In the genomic region with DNA sequence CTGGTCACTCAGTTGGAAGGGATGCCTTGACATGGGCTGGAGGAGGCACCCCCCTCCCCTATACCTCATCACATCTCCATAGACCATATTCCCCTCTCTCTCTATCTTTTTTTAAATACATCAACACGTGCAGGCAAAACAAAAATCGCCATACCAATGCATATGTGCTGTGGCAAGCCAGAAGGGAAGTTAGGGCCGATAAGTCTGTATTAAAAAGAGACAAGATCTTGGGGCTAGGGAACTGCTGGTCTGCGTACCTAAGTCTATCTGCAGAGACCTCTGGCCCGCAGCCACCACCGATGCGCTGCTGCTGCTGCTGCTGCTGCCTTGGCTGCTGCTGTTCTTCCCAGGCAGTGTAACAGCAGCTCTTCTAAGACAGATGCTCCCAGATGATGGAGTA, we compare ENCODE assay signal across 23 mouse cellular contexts. TPM values are rescaled to one million over a fixed set of nuclear protein-coding genes. Genes with fewer than 3 reads are reported as not detected.
"Had no signal": no experiment of that assay in that cellular context is flagged by ENCODE, and none has a peak within 500 bp of the region (broad histone marks: within the 10 kb centered on the region; RNA-seq: fewer than 3 reads in every experiment).

No protein-coding gene starts in this region.

- DNase-seq: kidney, adult 2 months; kidney, postnatal 25 days; layer of hippocampus, adult 9-11 months; liver, embryonic 13.5 days; lung, adult 2 months; lung, postnatal 14 days; lung, postnatal 4 days; midbrain, embryonic 14.5 days; thymus, adult 2 months; thymus, postnatal 25 days had no signal

- H3K9me3 ChIP-seq: limb, embryonic 12.5 days; liver, embryonic 13.5 days had no signal

- H3K27ac ChIP-seq: kidney, postnatal 0 days; layer of hippocampus, adult 2 months; left cerebral cortex, adult 2 months; liver, embryonic 13.5 days had no signal

- H3K9ac ChIP-seq: limb, embryonic 12.5 days; liver, embryonic 13.5 days had no signal

- H3K4me3 ChIP-seq: layer of hippocampus, adult 2 months; left cerebral cortex, adult 2 months; limb, embryonic 12.5 days; liver, embryonic 13.5 days had no signal

- ATAC-seq: intestine, postnatal 0 days had no signal

- H3K4me2 ChIP-seq: limb, embryonic 12.5 days; liver, embryonic 13.5 days; midbrain, embryonic 11.5 days had no signal

RNA-seq across cellular contexts. Expression of a gene that starts 30.0 kb away (rescaled TPM):
- total RNA-seq: layer of hippocampus, adult 2 months; layer of hippocampus, postnatal 25 days; left cerebral cortex, adult 2 months; left cerebral cortex, postnatal 10 days; left cerebral cortex, postnatal 36 days; liver, adult 2 months; megakaryocyte progenitor cell, adult 5-6 weeks; megakaryocyte-erythroid progenitor cell, adult 5-6 weeks had no signal
- polyA plus RNA-seq: liver, adult 2 months; liver, embryonic 16.5 days had no signal
